ENCODE assay signal across 17 mouse cellular contexts in the genomic region with DNA sequence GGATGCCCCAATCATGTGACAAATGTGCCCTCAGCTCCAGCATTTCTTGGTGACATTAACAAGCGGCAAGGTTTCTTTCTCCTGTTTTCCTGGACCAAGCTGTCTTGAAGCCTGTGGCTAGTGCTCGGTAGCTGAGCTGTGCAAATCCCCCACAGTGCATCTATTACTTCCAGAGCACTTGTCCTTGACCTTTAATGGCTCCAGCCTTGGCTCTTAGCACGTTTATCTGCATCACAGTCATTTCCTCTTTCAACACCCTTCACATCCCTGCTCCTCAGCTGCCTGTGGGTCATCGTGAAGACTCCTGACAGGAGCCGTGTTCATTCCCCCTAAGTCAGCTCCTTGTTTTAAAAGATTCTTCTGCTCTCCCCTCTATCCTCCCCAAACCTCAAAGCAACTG.
A peak's percentile ranks its signal among the peaks of the same experiment; 100 is the strongest.
DNase-seq lines count a peak whose midpoint lies in the region.
"Had no signal": no experiment of that assay in that cellular context is flagged by ENCODE, and none has a peak within 500 bp of the region (broad histone marks: within the 10 kb centered on the region; RNA-seq: fewer than 3 reads in every experiment).

No protein-coding gene starts in this region.

- DNase-seq in adrenal gland, postnatal 14 days: peak; percentile 38
- DNase-seq in adrenal gland, adult 18-20 months (ENCODE audit: low spot score in 2 of 2): no peak
- DNase-seq in ES-CJ7 (ENCODE audit: low read depth, low spot score): peak; percentile 76
- peak; percentile 57 for DNase-seq in ZHBTc4 (ENCODE audit: low read depth, low spot score)
- peak; percentile 27 for DNase-seq in retina, postnatal 1 day
- no peak for DNase-seq in testis, postnatal 14 days (ENCODE audit: low spot score)
- no peak for DNase-seq in lung, postnatal 4 days
- DNase-seq: B cell, adult 2 months; cerebellum, adult 18-20 months; cerebellum, postnatal 36 days; gastrocnemius, postnatal 25 days; heart, postnatal 36 days; kidney, adult 8-10 months; kidney, postnatal 10 days; liver; liver, postnatal 0 days; right cerebral cortex, postnatal 14 days had no signal

Comparison
In these comparisons a context has a peak if more than half of its experiments do, and no peak if none do; other contexts are left out.
1. DNase-seq: peak in adrenal gland, postnatal 14 days (single experiment), ES-CJ7 (single experiment), ZHBTc4 (single experiment) and retina, postnatal 1 day (single experiment); none in adrenal gland, adult 18-20 months (0 of 2), testis, postnatal 14 days (single experiment) and lung, postnatal 4 days (0 of 2).